Mouse (Mus musculus) intestine, embryonic 14.5 days (tissue): ENCODE data around the gene Atn1. TPM values are rescaled to one million over a fixed set of nuclear protein-coding genes. Genes with fewer than 3 reads are reported as not detected.
A peak's percentile ranks its signal among the peaks of the same experiment; 100 is the strongest.

Experiments
- ATAC-seq: fragments of 200-750 bp; cut with Nextera tagmentation; replicated peaks from 2 replicates; pipeline ENCODE4 v1.8.0; 2017; ENCODE audit warnings: low read depth, moderate number of reproducible peaks, moderate TSS enrichment, moderate library complexity; ENCODE audit not compliant: low FRiP score, low TSS enrichment
- DNase-seq: peaks from one replicate; pipeline ENCODE4 v3.0.0-alpha.2; 2018; ENCODE audit warnings: low spot score
- H3K27ac ChIP-seq: fragments of 300-500 bp; sonication (generic); 2 replicates; pipeline ENCODE4 v1.5.1; 2014; ENCODE audit warnings: low read depth, mild to moderate bottlenecking, control low read depth
- H3K27me3 ChIP-seq: fragments of 300-500 bp; sonication (generic); replicated peaks from 2 replicates; pipeline ENCODE4 v1.6.1; 2014; ENCODE audit warnings: low read length, control low read depth; ENCODE audit not compliant: control insufficient read depth, insufficient read depth
- H3K36me3 ChIP-seq: fragments of 300-500 bp; sonication (generic); 2 replicates; pipeline ENCODE4 v1.6.1; 2014; ENCODE audit warnings: low read length, control low read depth; ENCODE audit not compliant: control insufficient read depth, insufficient read depth
- H3K4me1 ChIP-seq: fragments of 300-500 bp; sonication (generic); replicated peaks from 2 replicates; pipeline ENCODE4 v1.6.1; 2014; ENCODE audit warnings: low read length, control low read depth, mixed read lengths; ENCODE audit not compliant: control insufficient read depth, insufficient read depth
- H3K4me2 ChIP-seq: fragments of 300-500 bp; sonication (generic); 2 replicates; pipeline ENCODE4 v1.6.1; 2014; ENCODE audit warnings: low read length
- H3K4me3 ChIP-seq: fragments of 300-500 bp; sonication (generic); 2 replicates; pipeline ENCODE4 v1.5.1; 2014; ENCODE audit warnings: low read depth, low read length, control low read depth, mixed read lengths
- H3K9ac ChIP-seq: fragments of 300-500 bp; sonication (generic); 2 replicates; pipeline ENCODE4 v1.6.1; 2014; ENCODE audit warnings: mild to moderate bottlenecking, low read length
- H3K9me3 ChIP-seq: fragments of 300-500 bp; sonication (generic); 2 replicates; pipeline ENCODE4 v1.6.1; 2016; ENCODE audit warnings: low read length, control low read depth; ENCODE audit not compliant: control insufficient read depth
- WGBS: fragments of 180-500 bp; shearing (Covaris S2); extraction: QIAGEN DNeasy Blood & Tissue Kit; methylation state at CpG from one replicate; pipeline ENCODE4 v1.1.7; 2014; 5-methylcytosine and 5-hydroxymethylcytosine counted together
- polyA plus RNA-seq: library from polyadenylated mRNA; unstranded; fragments of >200 nt; fragmentation: Nextera tagmentation; extraction: Ambion mirVana; gene quantifications from 2 replicates; pipeline ENCODE4 v1.2.1, GENCODE M21; 2014

The Atn1 gene
- polyA plus RNA-seq, 1 experiment from 2014 or later, result 12.1 TPM

DNA sequence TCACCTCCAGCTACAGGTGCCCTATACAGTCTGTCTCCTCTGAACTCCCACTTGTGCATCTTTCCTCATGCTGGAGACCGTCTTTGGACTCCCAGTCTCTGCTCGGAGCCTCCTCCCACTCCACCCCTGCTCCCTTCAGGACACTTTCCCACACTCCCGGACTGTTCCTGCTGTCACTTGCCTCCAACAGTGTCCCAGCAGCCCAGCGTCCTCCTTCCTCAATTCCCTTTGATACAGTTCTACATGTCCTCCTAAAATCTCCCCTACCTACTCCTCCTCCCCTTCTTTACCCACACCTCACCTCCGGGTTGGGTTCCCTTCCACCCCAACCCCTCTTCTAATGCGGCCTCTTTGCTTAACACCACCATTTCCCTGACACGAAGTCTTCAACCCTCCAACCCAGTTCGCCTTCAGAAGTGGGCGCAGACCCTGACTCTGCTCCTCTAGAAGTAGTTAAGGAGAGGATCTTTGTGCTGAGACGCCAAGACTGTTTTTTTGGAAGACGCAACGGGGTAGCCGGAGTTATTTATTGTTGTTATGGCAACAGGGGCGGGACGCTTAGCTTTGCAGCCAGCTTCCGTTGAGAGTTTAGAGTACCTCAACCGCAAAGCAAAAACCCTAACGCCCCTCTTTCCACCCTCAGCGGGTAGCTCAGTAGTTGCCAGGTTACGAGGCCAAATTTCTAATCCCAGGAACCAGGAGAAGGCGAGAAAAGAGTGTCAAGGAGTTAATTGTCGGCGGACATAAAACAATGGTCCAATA is 23.1 kb upstream of the Atn1 start, which contains the start of gene Lrrc23:
Gene Lrrc23, minus strand, starts transcription at position 506 of the 762 bp plus-strand sequence.
- 3% methylated on average over 23 of the region's 23 CpGs for WGBS
- H3K4me2 ChIP-seq, result peak within 1 kb of the TSS; percentile 73
- H3K9ac ChIP-seq, result peak within 1 kb of the TSS; percentile 29; the same call in 1 of the 2 replicates
- H3K27ac ChIP-seq, result no peak within 1 kb of the TSS
- 0 out of 2 replicates have a peak, but pooled peaks cover 10% of the 10 kb centered on the region for H3K27me3 ChIP-seq
- peak within 1 kb of the TSS; percentile 40 for H3K4me3 ChIP-seq
- DNase-seq (peak; percentile 78), ATAC-seq (peak; percentile 34; the same call in 1 of the 2 replicates)
- H3K36me3 ChIP-seq, result no peaks in the 10 kb centered on the region
- H3K4me1 ChIP-seq, result peaks cover 14% of the 10 kb centered on the region; the same call in 1 of the 2 replicates
- H3K9me3 ChIP-seq, result no peaks in the 10 kb centered on the region

DNA sequence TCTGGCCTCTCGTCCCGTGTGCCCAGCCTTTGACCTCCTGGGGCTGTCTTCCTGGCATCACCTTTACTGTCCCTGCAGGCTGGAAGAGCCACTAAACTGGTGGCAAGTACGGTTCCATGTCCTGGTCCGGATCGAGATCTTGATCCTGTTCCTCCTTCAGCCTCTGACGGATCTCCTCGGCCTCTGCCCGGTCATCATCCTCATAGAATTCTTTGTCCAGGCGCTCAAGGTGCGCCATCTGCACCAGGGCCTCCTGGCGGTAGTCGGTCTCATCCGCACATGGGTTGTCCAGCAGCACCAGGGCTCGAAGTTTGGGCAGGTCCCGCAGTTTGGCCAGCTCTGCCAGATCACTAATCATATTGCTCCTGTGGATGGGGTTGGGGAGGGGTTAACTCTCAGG is 14.2 kb upstream of the Atn1 start:
- DNase-seq, result no peak
- WGBS, result 86% methylated on average over 15 of the region's 15 CpGs
- H3K27ac ChIP-seq, result no peak overlapping the region
- no peak overlapping the region for H3K4me3 ChIP-seq
- H3K4me1 ChIP-seq, result peaks cover 8% of the 10 kb centered on the region
- H3K27me3 ChIP-seq, result 0 out of 2 replicates have a peak, but pooled peaks cover 3% of the 10 kb centered on the region
- ATAC-seq, result no peak
- H3K4me2 ChIP-seq, result no peak overlapping the region
- no peak overlapping the region for H3K9ac ChIP-seq
- H3K36me3 ChIP-seq, result no peaks in the 10 kb centered on the region
- H3K9me3 ChIP-seq, result no peaks in the 10 kb centered on the region

- H3K4me2 ChIP-seq, result peak overlapping the region; percentile 95
- no peak overlapping the region for H3K27ac ChIP-seq
- peak overlapping the region; percentile 47 for H3K9ac ChIP-seq
- H3K36me3 ChIP-seq, result no peaks in the 10 kb centered on the region
- H3K9me3 ChIP-seq, result no peaks in the 10 kb centered on the region
- H3K4me3 ChIP-seq, result peak overlapping the region; percentile 49; the same call in 1 of the 2 replicates
- H3K4me1 ChIP-seq, result peaks cover 8% of the 10 kb centered on the region
- ATAC-seq (no peak), DNase-seq (no peak)
- H3K27me3 ChIP-seq, result 0 out of 2 replicates have a peak, but pooled peaks cover 3% of the 10 kb centered on the region
- 58% methylated on average over 7 of the region's 7 CpGs for WGBS
Measured at GRCm38 (mm10) chr6:124770013-124770412, 13.7 kb upstream of the Atn1 start.

DNA sequence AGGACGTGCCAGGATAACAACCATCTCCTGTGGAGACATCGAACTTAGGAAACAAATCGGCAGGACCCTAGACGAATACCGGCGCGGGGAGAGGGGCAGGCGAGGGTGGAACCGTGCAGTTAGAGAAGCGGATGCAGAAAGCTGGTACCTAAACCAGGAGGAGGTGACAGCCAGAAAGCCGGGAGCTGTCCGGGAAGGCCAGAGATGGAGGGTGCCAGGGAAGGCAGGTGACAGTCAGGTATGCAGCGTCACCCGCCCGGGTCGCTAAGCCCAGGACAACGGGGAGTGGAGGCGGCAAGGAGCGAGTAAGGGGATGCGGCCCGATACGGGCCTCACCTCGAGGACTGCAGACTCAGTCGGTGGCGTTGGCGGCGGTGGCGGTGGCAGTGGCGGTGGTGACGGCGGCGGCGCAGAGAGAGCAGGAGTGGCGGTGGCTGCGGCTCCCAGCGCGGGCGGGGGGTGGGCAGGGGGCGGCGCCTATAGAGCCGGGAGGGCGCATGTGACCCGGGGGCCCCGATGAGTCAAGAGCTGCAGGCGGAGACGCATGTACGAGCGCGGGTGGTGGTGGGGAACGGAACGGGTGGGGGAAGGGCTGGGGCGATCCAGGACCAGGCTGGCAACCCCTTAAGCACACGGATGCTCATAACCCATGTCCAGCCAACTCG is 12.9 kb upstream of the Atn1 start, which contains the start of gene Eno2:
Gene Eno2, minus strand, starts transcription at position 573 of the 665 bp plus-strand sequence.
- H3K4me3 ChIP-seq, result peak within 1 kb of the TSS; percentile 49
- peak within 1 kb of the TSS; percentile 95 for H3K4me2 ChIP-seq
- 1% methylated on average over 54 of the region's 54 CpGs for WGBS
- peaks cover 8% of the 10 kb centered on the region for H3K4me1 ChIP-seq
- no peak within 1 kb of the TSS for H3K27ac ChIP-seq
- DNase-seq (peak; percentile 68), ATAC-seq (peak; percentile 74)
- 0 out of 2 replicates have a peak, but pooled peaks cover 3% of the 10 kb centered on the region for H3K27me3 ChIP-seq
- H3K9me3 ChIP-seq, result no peaks in the 10 kb centered on the region
- H3K36me3 ChIP-seq, result no peaks in the 10 kb centered on the region
- peak within 1 kb of the TSS; percentile 47 for H3K9ac ChIP-seq

DNA sequence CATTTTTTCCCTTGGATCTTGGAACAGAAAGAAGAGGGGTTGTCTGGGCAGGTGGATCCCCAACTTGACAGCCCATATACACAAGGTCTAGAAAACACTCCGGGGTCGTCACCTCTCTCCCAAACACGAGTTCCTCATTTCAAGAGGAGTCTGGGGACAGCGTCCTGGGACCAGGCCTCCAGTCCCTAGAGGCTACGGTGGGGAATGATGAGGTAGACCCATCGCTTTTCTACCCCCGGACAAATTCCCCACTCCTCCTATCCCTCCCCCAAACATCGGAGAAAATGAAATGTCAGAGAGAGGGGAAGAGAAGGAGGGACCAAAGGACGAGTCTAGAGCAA is 12.3 kb upstream of the Atn1 start:
- 0 out of 2 replicates have a peak, but pooled peaks cover 3% of the 10 kb centered on the region for H3K27me3 ChIP-seq
- peak overlapping the region; percentile 49 for H3K4me3 ChIP-seq
- H3K9me3 ChIP-seq, result no peaks in the 10 kb centered on the region
- DNase-seq (no peak), ATAC-seq (0 out of 2 replicates have a peak, but pooled peaks have one; percentile 3)
- 6% methylated on average over 9 of the region's 9 CpGs for WGBS
- H3K4me2 ChIP-seq, result peak overlapping the region; percentile 95
- no peak overlapping the region for H3K27ac ChIP-seq
- H3K4me1 ChIP-seq, result peaks cover 8% of the 10 kb centered on the region
- H3K36me3 ChIP-seq, result no peaks in the 10 kb centered on the region
- peak overlapping the region; percentile 47 for H3K9ac ChIP-seq

- no peak overlapping the region for H3K27ac ChIP-seq
Measured at GRCm38 (mm10) chr6:124767920-124768703, 11.8 kb upstream of the Atn1 start.

GRCm38 (mm10) chr6:124767536-124767919 is 11.2 kb upstream of the Atn1 start:
- H3K4me3 ChIP-seq, result no peak overlapping the region
- H3K4me2 ChIP-seq, result no peak overlapping the region

More at GRCm38 (mm10) chr6:124767920-124768703, 11.8 kb upstream of the Atn1 start:
- Histone ChIP-seq H3K27me3 (0 out of 2 replicates have a peak, but pooled peaks cover 3% of the 10 kb centered on the region), H3K4me2 (peak overlapping the region; percentile 95), H3K9me3 (no peaks in the 10 kb centered on the region), H3K4me1 (peaks cover 8% of the 10 kb centered on the region), H3K4me3 (peak overlapping the region; percentile 49; the same call in 1 of the 2 replicates), H3K9ac (no peak overlapping the region; the same call in 1 of the 2 replicates), H3K36me3 (no peaks in the 10 kb centered on the region)
- no peak for DNase-seq
- 30% methylated on average over 19 of the region's 19 CpGs for WGBS
- ATAC-seq, result 0 out of 2 replicates have a peak, but pooled peaks have one; percentile 9

GRCm38 (mm10) chr6:124765951-124766350 is 9.6 kb upstream of the Atn1 start:
- ATAC-seq, result no peak

More at GRCm38 (mm10) chr6:124767536-124767919, 11.2 kb upstream of the Atn1 start:
- H3K4me1 ChIP-seq, result peaks cover 8% of the 10 kb centered on the region
- H3K27ac ChIP-seq, result no peak overlapping the region
- ATAC-seq (no peak), DNase-seq (no peak)
- no peaks in the 10 kb centered on the region for H3K9me3 ChIP-seq
- 38% methylated on average over 4 of the region's 4 CpGs for WGBS
- no peaks in the 10 kb centered on the region for H3K36me3 ChIP-seq
- H3K27me3 ChIP-seq, result 0 out of 2 replicates have a peak, but pooled peaks cover 3% of the 10 kb centered on the region
- no peak overlapping the region for H3K9ac ChIP-seq

More at GRCm38 (mm10) chr6:124765951-124766350, 9.6 kb upstream of the Atn1 start:
- Histone ChIP-seq H3K4me1 (peaks cover 8% of the 10 kb centered on the region), H3K9ac (no peak overlapping the region), H3K4me3 (no peak overlapping the region), H3K27me3 (0 out of 2 replicates have a peak, but pooled peaks cover 3% of the 10 kb centered on the region), H3K4me2 (no peak overlapping the region), H3K36me3 (no peaks in the 10 kb centered on the region), H3K27ac (no peak overlapping the region), H3K9me3 (no peaks in the 10 kb centered on the region)
- DNase-seq, result no peak
- 87% methylated on average over 7 of the region's 7 CpGs for WGBS
